Mouse (Mus musculus): Measurements from ENCODE around the gene Tfr2.

- TF ChIP-seq EP300 (IDR thresholded peaks at IDR 0.05; ENCODE audit: low read depth) (no peak), CTCF (IDR thresholded peaks at IDR 0.05; ENCODE audit: low read depth) (no peak)
Measured at GRCm38 (mm10) chr5:137630602-137631001, 61.0 kb downstream of the Tfr2 start.
